Mouse (Mus musculus) megakaryocyte, adult 5-6 weeks (primary cell): ENCODE data around the gene Tfpi2. TPM values are rescaled to one million over a fixed set of nuclear protein-coding genes. Genes with fewer than 3 reads are reported as not detected.
A peak's percentile ranks its signal among the peaks of the same experiment; 100 is the strongest.

Experiments used
- ATAC-seq: 2 replicates; pipeline ENCODE4 v1.8.0; 2016; ENCODE audit warnings: mild to moderate bottlenecking, inconsistent platforms; ENCODE audit not compliant: poor library complexity, severe bottlenecking
- total RNA-seq, 2 experiments: library from RNA; stranded (forward) in 1 of 2; stranded (reverse) in 1 of 2; fragments of 153-499, 151-499 nt in 1 of 2; fragments of 221-1000, 200-1000 nt in 1 of 2; gene quantifications; 2 replicates each; pipeline versions ENCODE4 v1.2.3 to v1.2.4; 2015 to 2017

Gene Tfpi2
- not detected in 2 replicates for total RNA-seq (2015)
- 0.33 TPM in 1 of 2 replicates, not detected in the other for total RNA-seq (2017)

DNA sequence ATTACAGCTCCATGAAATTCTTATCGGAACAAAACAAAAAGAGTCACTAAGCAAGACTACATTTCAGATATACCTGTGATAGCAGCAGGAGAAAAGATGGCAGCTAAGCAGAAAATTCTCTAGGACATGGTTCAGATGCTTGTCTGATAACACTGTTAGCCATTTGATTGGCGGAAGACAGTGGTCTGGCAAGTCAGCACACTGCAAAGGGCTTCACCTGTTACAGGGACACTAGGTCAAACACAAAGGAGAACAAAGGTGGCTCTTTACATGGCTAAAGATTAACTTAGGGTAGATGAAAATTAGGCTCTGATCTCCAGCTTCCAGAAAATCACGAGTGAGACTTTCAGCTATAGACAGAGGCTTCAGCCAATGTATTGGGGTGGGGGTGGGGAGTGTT lies at the start of gene Tfpi2:
Gene Tfpi2 (minus strand): TSS at position 170 of the 400 bp plus-strand sequence.
- ATAC-seq = no peak

DNA sequence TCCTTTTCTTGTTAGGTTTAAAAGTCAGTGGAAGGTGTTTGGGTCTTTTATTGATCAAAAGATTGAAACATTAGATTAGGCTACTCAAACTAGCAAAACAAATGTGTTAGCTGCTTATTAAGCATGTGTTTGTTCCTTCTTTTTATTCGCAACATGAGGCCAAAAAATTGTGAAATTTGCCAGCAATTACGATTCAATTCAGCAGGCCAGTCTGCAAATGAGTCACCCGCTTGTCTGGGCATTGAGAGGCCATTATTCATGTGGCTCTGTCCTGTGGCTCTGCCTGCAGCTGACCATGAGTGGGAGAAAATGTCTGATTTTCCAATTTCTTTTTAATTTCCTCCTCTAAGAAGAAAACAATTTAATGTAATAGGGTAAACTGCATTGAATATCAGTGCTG lies 42.2 kb upstream of the Tfpi2 start:
- ATAC-seq = no peak

DNA sequence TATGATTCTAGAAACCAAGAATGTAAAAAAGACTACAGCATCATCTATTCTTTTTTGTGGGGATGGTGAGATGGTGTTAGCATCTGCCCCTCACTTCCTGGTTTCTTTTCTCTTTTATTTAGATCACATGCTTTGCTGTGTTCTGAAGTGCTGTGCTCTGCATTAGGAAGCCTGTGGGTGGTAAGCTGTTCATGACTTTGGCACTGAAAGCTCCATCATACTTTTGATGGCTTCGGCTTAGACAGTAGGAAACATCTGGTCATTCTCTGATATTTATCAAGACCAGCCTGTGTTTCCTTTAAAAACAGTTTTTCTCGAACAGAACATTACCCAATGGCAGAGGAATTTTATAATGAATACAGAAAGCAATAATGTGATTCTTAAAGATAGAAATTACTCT lies 37.6 kb upstream of the Tfpi2 start:
- ATAC-seq = no peak

DNA sequence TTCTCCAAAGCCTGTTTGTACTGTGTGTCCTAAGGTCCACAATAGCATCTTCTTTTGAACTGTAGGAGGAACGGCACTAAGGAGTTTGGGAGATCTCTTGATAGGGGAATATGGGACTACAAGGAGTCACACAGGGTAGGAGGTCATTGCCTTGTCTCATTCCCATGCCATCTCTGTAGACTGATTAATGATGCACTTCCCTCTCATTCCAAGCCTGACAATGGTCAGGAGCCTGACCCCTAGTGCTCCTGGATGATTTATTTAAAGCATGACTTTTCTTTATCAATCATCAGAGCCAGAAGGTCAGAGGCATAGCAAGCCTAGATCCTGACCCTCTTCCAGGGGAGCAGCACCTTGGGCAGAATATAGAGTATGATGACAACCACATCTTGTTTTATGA lies 33.9 kb upstream of the Tfpi2 start:
- no peak for ATAC-seq

DNA sequence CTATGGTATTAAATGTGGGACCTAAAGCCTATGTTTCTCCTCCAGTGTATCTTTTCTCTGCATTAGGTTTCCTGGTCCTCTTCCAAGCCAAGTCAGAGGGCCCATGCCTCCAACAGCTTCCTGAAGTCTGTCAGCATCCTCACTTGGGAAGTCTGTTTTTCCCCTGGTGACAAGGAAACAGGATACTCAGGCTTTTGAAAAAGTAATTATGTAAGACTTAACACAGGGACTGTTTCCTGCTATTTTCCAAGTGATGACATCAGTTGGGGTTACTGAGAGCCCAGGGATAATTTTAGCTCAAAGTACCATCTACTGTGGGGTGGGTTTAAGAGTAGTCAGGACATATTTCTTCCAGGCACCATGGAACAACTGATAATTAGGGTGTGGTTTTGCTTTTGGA lies 20.8 kb upstream of the Tfpi2 start:
- no peak for ATAC-seq

DNA sequence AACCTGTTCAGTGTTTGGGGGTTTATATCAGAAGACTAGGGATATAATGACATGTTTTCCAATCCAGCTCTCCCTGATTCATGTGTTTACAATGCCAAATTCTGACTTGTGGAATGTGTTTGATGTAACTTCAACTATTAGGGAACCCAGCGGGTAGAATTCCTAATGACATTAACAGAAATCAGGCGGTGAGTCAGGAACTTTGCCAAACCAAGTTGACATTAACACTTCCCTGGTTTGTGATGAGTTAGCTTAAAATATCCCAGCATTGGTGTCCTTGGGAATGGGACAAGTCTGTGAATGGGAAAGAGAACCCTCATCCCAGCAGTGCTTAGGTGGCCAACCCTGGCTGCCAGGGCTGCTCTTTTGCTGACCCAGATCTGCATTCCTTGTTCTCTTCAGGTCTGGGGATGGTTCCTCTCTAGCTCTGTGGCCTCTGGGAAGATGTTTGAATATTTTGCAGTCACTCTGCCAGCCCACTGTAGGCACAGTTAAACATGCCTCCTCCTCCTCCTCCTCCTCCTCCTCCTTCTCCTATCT lies 19.9 kb upstream of the Tfpi2 start:
- no peak for ATAC-seq

DNA sequence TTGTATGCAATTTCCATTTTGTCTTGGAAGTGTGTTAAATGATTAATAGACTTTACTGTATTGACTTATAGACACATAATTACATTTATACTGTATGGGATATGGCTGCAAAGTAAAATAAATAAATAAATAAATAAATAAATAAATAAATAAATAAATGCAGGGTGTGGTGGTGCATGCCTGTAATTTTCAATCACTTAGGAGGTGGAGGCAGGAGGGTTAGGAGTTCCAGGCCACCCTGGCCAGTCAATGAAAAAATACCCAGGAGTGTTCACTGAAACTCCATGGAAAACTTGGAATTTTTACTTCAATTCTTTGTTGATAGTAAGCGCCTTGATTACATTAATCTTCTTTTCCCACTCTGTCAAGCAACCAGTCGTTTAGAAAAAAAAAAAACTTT lies 16.1 kb upstream of the Tfpi2 start:
- ATAC-seq = no peak

DNA sequence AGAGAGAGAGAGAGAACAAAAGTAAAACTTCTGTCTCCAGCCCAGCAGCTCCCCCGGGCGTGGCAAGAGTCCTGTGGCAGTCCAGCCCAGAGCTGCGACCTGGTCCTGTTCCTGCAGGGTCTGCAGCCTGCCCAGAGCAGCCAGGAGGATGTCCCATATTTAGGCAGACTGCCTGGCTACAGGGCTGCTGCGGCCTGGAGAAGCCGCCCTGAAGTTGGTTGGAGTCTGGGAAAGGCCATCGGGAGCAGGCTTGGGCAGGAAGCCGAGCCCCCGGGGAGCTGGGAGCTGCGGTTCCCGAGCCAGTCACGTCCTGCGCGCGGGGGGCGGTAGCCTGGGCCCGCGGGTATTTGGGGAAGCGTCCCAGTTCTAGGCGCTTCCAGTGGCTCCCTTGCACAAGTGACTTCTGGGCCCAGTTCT lies 15.2 kb upstream of the Tfpi2 start, which contains the start of gene Gng11:
Gene Gng11 (plus strand): TSS at position 15 of the 417 bp plus-strand sequence.
- ATAC-seq = peak; percentile 75

DNA sequence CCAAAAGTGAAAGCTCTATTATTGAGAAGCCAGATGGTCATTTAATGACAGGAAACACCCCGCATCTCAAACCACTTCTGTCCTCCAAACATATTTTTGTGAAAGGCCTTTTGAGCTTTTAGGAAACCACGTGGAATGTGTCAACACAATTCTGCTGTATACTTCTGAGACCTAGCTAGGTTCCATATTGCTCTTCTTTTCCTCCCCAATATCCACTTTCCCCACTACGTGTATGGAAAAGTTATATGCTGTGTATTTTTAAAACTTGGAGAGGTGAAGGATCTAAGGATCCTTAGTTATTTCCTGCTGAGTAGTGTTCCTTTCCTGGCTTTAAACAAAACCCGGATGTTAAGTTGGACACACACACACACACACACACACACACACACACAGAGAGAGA lies 14.7 kb upstream of the Tfpi2 start:
- ATAC-seq = 0 out of 2 replicates have a peak, but pooled peaks have one; percentile 4

DNA sequence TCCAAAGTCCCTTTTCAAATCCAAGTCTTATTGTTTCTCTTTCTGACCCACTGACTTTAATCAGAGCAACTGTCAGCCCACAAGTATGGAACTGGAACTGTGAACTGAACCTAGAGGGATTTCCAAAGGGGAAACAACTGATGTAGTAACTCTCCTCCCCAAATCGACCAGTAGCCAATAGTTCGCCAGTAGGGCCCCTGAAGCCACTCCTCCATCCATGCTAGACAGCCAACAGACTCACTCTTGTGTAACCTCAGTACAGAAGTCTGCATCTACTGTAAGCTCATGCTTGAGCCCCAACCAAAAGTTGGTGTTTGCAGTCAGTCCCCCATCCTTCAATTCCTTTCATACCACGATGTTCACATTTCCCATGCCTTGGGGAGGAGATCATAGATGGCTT lies 12.0 kb upstream of the Tfpi2 start:
- ATAC-seq = peak; percentile 81

DNA sequence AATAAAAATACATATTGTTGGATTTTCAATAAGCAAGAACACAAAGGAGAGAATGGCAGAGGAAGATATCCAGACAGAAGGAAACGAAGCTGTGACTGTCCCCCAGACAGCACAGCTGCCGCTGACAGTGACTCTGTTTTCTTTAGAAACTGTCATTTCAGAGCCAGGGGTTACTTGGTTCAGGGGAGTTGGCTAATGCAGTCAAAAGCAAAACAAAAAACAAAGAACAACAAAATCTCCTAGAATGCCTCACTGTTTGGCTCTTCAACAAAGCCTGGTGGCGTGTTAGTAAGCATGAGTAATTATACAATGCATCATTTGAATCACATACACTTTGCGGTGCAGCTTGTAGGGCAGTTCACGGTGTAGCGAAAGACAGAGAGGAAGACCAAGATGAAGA lies 10.6 kb upstream of the Tfpi2 start:
- ATAC-seq = no peak

DNA sequence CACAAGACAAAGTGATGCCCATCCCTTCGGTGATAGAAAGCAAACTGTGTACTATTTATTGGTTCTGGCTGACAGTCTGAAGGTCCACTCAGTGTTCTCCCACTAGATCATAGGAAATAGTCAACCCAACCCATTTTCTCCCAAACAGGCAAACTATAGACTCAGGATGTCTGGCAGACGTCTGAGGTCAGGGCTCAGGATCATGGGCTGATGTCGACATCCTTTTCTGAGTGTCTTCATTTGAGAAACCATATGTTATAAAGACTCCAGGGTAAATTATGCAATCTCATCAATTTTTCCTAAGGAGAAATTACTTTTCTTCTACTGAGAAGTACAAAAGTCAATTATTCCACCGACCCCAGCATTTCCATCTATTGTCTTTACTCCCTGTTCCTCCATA lies 9.4 kb upstream of the Tfpi2 start:
- no peak for ATAC-seq

DNA sequence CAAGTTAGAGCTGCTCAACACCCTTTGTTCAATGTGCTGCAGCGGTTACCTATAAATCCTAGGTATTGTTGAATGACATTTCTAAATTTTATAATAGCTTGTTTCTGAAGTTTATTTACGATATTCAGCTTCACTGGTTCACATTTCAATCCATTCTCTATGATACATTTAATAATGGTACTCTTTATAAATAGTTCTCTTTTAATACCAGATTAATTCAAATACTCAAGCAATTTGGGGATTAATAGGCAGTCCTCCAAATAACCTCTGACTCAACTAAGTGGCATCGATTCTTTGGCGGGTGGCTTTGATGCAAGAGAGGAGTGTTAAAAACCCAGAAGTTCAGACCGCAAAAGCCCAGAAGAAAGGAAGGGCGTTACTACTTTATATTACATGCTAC lies 4.8 kb upstream of the Tfpi2 start, which contains the start of gene Gngt1:
Gene Gngt1 (plus strand): TSS at position 301 of the 400 bp plus-strand sequence.
- ATAC-seq = no peak

DNA sequence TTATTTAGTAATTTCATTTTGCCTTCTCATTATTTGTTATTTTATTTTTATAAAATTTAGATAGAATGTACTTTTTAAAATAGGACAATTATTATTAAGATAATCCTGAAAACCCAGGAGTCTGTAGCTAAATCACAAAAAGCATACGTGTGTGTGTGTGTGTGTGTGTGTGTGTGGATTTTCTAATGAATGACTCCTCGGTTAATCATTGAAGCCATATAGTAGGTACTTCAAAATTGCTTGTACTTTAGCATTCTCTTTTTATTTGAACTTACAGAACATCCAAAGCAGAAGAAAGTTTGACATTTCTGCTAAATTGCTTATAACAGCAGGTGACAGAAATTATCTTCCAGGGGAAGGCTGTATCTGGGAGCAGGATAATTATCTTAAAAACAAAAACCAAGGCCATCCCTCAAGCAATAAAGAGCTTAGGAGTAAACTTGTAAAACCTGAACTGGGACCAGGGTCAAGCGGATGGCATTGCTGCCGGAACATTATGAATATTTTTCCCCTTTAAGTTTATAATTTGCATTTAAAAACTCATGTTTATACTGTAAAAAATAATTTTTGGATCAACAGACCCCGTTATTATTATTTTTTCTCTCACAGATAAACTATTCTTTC lies 5.9 kb downstream of the Tfpi2 start:
- ATAC-seq = no peak

DNA sequence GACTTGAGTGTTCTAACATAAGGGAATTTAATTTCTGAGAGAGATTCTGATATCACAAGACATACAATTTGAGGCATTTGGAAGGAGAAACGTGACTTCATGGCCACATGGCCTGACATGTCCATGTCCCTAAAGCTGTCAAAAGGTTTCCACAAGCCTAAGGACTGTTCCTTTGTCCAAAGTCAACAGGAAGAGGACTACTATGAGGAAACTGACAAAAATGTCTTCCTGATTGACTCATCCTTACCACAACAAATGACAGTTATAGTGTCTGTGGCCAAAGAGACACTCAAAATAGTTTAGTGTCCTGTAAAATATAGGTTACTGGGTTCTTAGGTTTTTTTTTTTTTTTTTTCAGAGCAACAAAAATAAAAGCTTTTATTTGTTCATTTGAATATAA lies 15.0 kb downstream of the Tfpi2 start:
- peak; percentile 67 for ATAC-seq

DNA sequence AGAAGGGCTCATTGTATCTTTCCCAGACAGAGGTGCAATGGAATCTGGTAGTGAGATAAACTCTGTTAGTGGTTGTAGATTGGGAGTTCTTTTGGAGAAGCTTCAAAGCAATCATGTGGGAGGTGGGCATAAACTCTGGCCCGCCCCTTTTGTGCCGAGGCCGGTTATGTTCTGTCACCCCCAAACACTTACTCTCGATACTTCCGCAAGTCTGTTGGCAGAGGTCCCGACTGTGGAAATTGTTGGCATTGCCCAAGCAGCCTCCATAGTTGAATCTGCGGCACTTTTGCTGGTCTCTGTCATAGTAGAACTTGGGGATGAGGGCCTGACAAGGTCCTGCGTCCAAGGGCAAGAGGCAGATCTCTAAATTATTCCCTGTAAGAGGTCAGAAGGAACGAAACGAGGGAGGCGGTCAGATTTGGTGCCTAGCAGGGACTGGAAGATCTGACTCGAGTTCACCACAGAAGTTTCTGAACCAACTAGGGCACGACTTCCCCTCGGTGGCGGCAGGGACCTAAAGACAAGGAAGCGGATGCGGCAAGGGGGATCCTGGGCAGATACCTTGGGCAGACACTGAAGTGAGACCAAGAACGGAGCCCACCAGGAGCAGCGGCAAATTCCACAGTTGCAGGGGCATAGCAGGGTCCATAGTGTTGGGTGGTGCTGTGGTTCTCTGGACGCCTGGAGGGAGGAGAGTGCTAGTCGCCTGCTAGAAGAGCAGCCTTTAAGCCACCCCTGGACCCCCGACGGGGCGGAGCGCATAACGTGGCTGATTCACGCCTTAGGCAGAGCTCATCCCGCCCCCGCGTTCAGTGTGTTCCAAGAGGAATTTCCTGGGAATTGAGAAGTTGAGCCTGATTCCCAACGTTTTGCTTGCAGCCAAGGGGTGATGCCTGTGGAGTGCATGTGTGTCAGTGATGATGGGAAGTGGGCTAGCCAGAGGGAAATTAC lies 20.8 kb downstream of the Tfpi2 start:
- ATAC-seq = peak; percentile 93

DNA sequence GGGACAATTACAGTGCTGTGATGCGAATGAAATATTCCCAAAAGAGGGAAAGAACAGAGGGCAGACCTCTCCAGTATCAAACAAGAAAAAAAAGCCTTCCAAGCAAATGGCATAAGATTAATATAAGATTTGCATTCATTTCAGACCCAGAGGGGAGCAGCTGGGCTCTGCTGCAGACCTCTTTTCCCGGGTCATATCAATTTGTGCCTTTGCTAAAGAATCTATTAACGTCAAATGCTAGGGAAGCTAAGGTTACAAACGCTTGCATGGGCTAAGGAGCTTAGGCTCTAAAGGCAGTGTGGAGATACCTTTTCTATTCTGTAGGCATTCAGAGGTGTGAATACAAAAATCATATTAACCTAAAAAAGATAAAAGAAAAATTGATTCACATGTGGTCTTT lies 33.8 kb downstream of the Tfpi2 start:
- no peak for ATAC-seq

DNA sequence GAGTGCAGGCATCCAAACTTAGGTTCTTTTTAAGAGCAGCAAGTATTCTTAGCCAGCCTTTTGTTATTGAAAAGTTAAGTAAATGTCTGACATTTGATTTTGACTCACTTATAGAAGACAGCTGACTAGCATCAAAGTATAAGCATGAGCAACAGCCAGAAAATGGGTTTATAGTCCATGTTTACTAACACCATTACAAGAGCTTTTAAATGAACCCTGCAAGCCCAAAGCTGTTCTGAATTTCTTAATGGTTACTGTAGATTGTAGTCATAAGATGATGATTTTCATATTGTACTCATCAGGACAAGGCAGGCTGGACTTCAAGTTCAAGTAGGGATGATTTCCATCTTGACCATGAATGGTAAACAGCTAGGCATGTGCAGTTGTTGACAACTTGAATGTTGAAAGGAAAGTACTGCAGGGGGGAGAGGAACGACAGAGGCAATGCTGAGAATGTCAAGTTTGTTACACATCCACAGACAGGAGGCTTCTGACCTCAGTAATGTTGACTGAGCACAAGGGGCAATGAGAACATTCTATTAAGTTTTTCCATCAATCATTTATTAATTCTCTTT lies 52.5 kb downstream of the Tfpi2 start:
- no peak for ATAC-seq

DNA sequence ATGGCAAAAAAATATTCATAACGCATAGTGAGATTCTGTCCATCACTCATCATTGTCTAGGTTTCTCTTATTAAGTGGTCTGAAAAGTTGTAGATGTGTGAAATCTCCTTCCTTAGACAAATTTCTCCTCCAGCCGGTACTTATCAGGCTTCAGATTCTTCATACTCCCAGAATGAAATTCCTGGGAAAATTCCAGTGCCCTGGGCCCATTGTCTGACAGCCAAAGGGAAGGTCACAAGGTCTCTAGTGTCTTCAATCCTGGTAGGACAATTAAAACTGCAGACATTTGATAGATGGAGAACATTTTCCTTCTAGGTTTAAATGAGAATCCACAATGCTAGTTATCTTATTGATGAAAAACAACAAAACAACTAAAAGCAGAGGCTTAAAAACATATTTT lies 53.1 kb downstream of the Tfpi2 start:
- ATAC-seq = no peak

DNA sequence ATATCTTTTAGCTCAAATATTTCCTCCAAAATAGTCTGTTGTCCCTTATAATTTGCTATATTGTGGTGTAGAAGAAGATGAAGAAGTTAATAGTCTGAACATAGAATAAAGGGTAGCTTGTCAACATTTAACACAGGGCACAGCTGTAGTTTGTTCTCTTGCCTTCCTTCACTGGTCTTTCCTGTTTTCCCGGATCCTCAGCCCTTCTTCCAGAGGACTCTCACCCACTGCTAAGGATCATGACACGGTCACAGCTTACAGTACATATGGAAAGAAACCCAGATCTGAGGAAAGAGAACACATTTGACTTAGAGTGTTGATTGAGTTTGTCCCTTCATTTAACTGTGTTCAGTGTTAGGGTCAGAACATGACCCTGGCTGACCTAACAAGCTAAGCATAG lies 53.7 kb downstream of the Tfpi2 start:
- no peak for ATAC-seq

DNA sequence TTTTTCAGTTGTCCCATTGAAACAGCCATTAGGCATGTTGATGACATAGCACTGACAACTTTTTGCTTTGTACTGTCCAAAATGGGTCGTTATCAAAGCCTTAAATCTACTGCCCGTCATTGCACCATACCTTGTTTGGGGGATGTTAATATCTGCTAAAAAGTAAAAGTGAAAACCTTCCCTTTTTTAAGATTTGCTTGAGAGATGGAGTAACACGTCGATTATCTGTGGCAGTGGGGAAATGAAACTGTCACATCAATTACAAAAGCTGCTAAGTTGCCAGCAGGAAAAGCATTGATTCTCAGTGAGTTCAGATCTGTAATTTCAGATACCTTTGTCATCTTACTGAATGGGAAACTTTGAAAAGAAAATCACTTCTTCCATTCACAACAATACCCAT lies 62.6 kb downstream of the Tfpi2 start:
- 0 out of 2 replicates have a peak, but pooled peaks have one; percentile 18 for ATAC-seq
